Mouse (Mus musculus): Measurements from ENCODE around the gene Ppp5c. TPM values are rescaled to one million over a fixed set of nuclear protein-coding genes. Genes with fewer than 3 reads are reported as not detected.

The Ppp5c gene
- total RNA-seq, 2 experiments from 2014 or later, result 148 to 155 TPM

- TF ChIP-seq CTCF (conservative IDR thresholded peaks at IDR 0.05), result no peak
- H3K4me3 ChIP-seq, result peak overlapping the region; percentile 42
- peak; percentile 84 to 94 for DNase-seq (ENCODE audit: low spot score in 2 of 2)
- H3K27ac ChIP-seq, result peak overlapping the region; percentile 94
Measured at GRCm38 (mm10) chr7:17060031-17060781, 32.5 kb upstream of the Ppp5c start.

GRCm38 (mm10) chr7:17059463-17059844, 31.7 kb upstream of the Ppp5c start:
- TF ChIP-seq CTCF (conservative IDR thresholded peaks at IDR 0.05), result no peak
- no peak for DNase-seq (ENCODE audit: low spot score in 2 of 2)
- H3K27ac ChIP-seq, result peak overlapping the region; percentile 94
- H3K4me3 ChIP-seq, result no peak overlapping the region

- no peak for DNase-seq (ENCODE audit: low spot score in 2 of 2)
- Histone ChIP-seq H3K4me3 (no peak overlapping the region; the same call in 1 of the 2 replicates), H3K27ac (peak overlapping the region; percentile 94)
- TF ChIP-seq CTCF (conservative IDR thresholded peaks at IDR 0.05), result no peak
Measured at GRCm38 (mm10) chr7:17058816-17059462, 31.2 kb upstream of the Ppp5c start.

- DNase-seq (ENCODE audit: low spot score in 2 of 2), result peak; percentile 63
- Histone ChIP-seq H3K27ac (peak overlapping the region; percentile 94), H3K4me3 (peak overlapping the region; percentile 2; the same call in 1 of the 2 replicates)
- peak; percentile 60 for TF ChIP-seq CTCF (conservative IDR thresholded peaks at IDR 0.05)
Measured at GRCm38 (mm10) chr7:17058071-17058689, 30.5 kb upstream of the Ppp5c start.

- H3K27ac ChIP-seq, result peak overlapping the region; percentile 94
- H3K4me3 ChIP-seq, result peak overlapping the region; percentile 76
- peak in 1 of 2 experiments; percentile 44 for DNase-seq (ENCODE audit: low spot score in 2 of 2)
- TF ChIP-seq CTCF (conservative IDR thresholded peaks at IDR 0.05), result no peak
Measured at GRCm38 (mm10) chr7:17056601-17057523, 29.1 kb upstream of the Ppp5c start.

- peak overlapping the region; percentile 94 for H3K27ac ChIP-seq
- H3K4me3 ChIP-seq, result peak overlapping the region; percentile 76
- TF ChIP-seq CTCF (conservative IDR thresholded peaks at IDR 0.05), result no peak
- DNase-seq (ENCODE audit: low spot score in 2 of 2), result peak; percentile 90 to 94
Measured at GRCm38 (mm10) chr7:17056081-17056581, 28.4 kb upstream of the Ppp5c start.

- Histone ChIP-seq H3K4me3 (peak overlapping the region; percentile 76), H3K27ac (peak overlapping the region; percentile 94; the same call in 1 of the 2 replicates)
- no peak for DNase-seq (ENCODE audit: low spot score in 2 of 2)
- TF ChIP-seq CTCF (conservative IDR thresholded peaks at IDR 0.05), result no peak
Measured at GRCm38 (mm10) chr7:17055287-17055946, 27.7 kb upstream of the Ppp5c start.

GRCm38 (mm10) chr7:17054325-17054989, 26.7 kb upstream of the Ppp5c start:
- Histone ChIP-seq H3K27ac (no peak overlapping the region), H3K4me3 (no peak overlapping the region)
- DNase-seq (ENCODE audit: low spot score in 2 of 2), result no peak
- TF ChIP-seq CTCF (conservative IDR thresholded peaks at IDR 0.05), result no peak

- H3K27ac ChIP-seq, result no peak overlapping the region
- peak; percentile 78 for TF ChIP-seq CTCF (conservative IDR thresholded peaks at IDR 0.05)
- DNase-seq (ENCODE audit: low spot score in 2 of 2), result peak in 1 of 2 experiments; percentile 70
- H3K4me3 ChIP-seq, result no peak overlapping the region
Measured at GRCm38 (mm10) chr7:17050933-17051594, 23.3 kb upstream of the Ppp5c start.

- no peak overlapping the region for H3K27ac ChIP-seq
- no peak for DNase-seq (ENCODE audit: low spot score in 2 of 2)
- TF ChIP-seq CTCF (conservative IDR thresholded peaks at IDR 0.05), result no peak
Measured at GRCm38 (mm10) chr7:17050491-17050890, 22.8 kb upstream of the Ppp5c start.

More at GRCm38 (mm10) chr7:17050491-17050890, 22.8 kb upstream of the Ppp5c start:
- no peak overlapping the region for H3K4me3 ChIP-seq
